Comparison of ENCODE assay signal across 8 mouse cellular contexts in the genomic region with DNA sequence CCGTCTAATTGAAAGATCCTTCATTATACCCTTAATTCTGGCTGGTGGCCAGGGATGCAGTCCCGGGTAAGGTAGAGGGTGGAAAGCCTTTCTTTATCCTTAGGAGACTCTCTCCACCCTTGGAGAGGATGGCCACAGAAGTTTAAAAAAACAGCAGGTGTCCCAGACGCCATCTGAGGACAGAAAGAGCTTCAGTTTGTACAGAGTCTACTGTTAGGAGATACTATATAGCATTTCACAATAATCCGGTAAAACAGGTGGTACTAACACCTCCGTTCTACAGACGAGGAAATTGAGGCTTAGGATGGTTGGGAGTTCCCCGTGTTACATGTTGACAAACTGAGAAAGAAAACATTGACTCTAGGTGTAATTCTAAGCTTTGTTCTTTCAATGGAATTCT. TPM values are rescaled to one million over a fixed set of nuclear protein-coding genes. Genes with fewer than 3 reads are reported as not detected.
DNase-seq lines count a peak whose midpoint lies in the region; ATAC-seq and TF ChIP-seq lines count a peak whose summit lies in the region.

No protein-coding gene starts in this region.

- TF ChIP-seq POLR2A in limb, embryonic 14.5 days (IDR thresholded peaks at IDR 0.05; ENCODE audit: borderline replicate concordance, extremely low read depth, insufficient read depth, insufficient read length): no peak

- DNase-seq in heart, embryonic 10.5 days (ENCODE audit: low spot score): no peak
- DNase-seq in heart, postnatal 14 days: no peak
- no peak for DNase-seq in G1E (ENCODE audit: low spot score)
- no peak for DNase-seq in forebrain, embryonic 11.5 days (ENCODE audit: low spot score)
- no peak for DNase-seq in limb, embryonic 14.5 days (ENCODE audit: low spot score)
- DNase-seq in c-Kit-positive CD71-positive TER-119-positive erythroid progenitor cells, embryonic 14.5 days (ENCODE audit: low spot score): no peak
- no peak for DNase-seq in embryo, embryonic 11 days

- peaks cover 12% of the 10 kb centered on the region; the same call in 1 of the 2 replicates for H3K4me1 ChIP-seq in heart, embryonic 10.5 days
- H3K4me1 ChIP-seq in G1E (ENCODE audit: insufficient read depth, low read depth, low read length): peaks cover 27% of the 10 kb centered on the region
- H3K4me1 ChIP-seq in forebrain, embryonic 11.5 days (replicated peaks; ENCODE audit: control insufficient read depth, insufficient read depth, low read length): no peaks in the 10 kb centered on the region
- peaks cover 5% of the 10 kb centered on the region for H3K4me1 ChIP-seq in limb, embryonic 14.5 days (ENCODE audit: control insufficient read depth, insufficient read depth, low read length)
- H3K4me1 ChIP-seq in stomach, embryonic 16.5 days (ENCODE audit: control insufficient read depth, insufficient read depth, low read length): peaks cover 3% of the 10 kb centered on the region; the same call in 1 of the 2 replicates

- H3K27ac ChIP-seq in heart, embryonic 10.5 days: no peak overlapping the region
- H3K27ac ChIP-seq in forebrain, embryonic 11.5 days (ENCODE audit: low read depth, low read length): no peak overlapping the region
- no peak overlapping the region for H3K27ac ChIP-seq in limb, embryonic 14.5 days (replicated peaks; ENCODE audit: low read depth, low read length)
- H3K27ac ChIP-seq in stomach, embryonic 16.5 days (ENCODE audit: low read length): no peak overlapping the region

- 27% methylated on average over 7 of the region's 7 CpGs for WGBS in heart, embryonic 10.5 days
- WGBS in forebrain, embryonic 11.5 days: 28% methylated on average over 7 of the region's 7 CpGs
- 17% methylated on average over 7 of the region's 7 CpGs for WGBS in limb, embryonic 14.5 days
- WGBS in stomach, embryonic 16.5 days: 19% methylated on average over 7 of the region's 7 CpGs

- intact Hi-C loops in heart, postnatal 14 days (cut with DNase I): loop anchor here (5.0 kb wide), 3 partner anchors 49 to 334 kb away; a partner anchor contains a TSS

- peak overlapping the region; percentile 85 for H3K4me3 ChIP-seq in heart, embryonic 10.5 days
- H3K4me3 ChIP-seq in G1E (ENCODE audit: low read depth, low read length): peak overlapping the region; percentile 93
- peak overlapping the region; percentile 17; the same call in 1 of the 2 replicates for H3K4me3 ChIP-seq in forebrain, embryonic 11.5 days (ENCODE audit: low read depth, low read length)
- H3K4me3 ChIP-seq in limb, embryonic 14.5 days (replicated peaks; ENCODE audit: low read length): peak overlapping the region; percentile 76
- H3K4me3 ChIP-seq in stomach, embryonic 16.5 days (replicated peaks; ENCODE audit: low read length): peak overlapping the region; percentile 90

- no peak for ATAC-seq in G1E (ENCODE audit: extremely low read depth, insufficient number of reproducible peaks, low FRiP score, poor library complexity, severe bottlenecking)
- ATAC-seq in forebrain, embryonic 11.5 days (replicated peaks; ENCODE audit: low FRiP score): peak; percentile 16
- 0 out of 2 replicates have a peak, but pooled peaks have one; percentile 1 for ATAC-seq in limb, embryonic 14.5 days (ENCODE audit: low FRiP score, low read depth)
- ATAC-seq in stomach, embryonic 16.5 days (ENCODE audit: insufficient read depth, low FRiP score): no peak

- H3K4me2 ChIP-seq in forebrain, embryonic 11.5 days (ENCODE audit: low read depth, low read length, severe bottlenecking): peak overlapping the region; percentile 45; the same call in 1 of the 2 replicates
- H3K4me2 ChIP-seq in limb, embryonic 14.5 days (replicated peaks; ENCODE audit: low read depth, low read length, severe bottlenecking): peak overlapping the region; percentile 67
- peak overlapping the region; percentile 56 for H3K4me2 ChIP-seq in stomach, embryonic 16.5 days (ENCODE audit: low read depth, low read length)

- H3K27me3 ChIP-seq in heart, embryonic 10.5 days (ENCODE audit: insufficient read depth, poor library complexity, severe bottlenecking): 0 out of 2 replicates have a peak, but pooled peaks cover 8% of the 10 kb centered on the region
- peaks cover 2% of the 10 kb centered on the region; the same call in 1 of the 2 replicates for H3K27me3 ChIP-seq in G1E (ENCODE audit: insufficient read depth, low read length)
- H3K27me3 ChIP-seq in forebrain, embryonic 11.5 days (ENCODE audit: control insufficient read depth, insufficient read depth, low read length): no peaks in the 10 kb centered on the region
- H3K27me3 ChIP-seq in limb, embryonic 14.5 days (ENCODE audit: control insufficient read depth, insufficient read depth, low read length): no peaks in the 10 kb centered on the region
- no peaks in the 10 kb centered on the region for H3K27me3 ChIP-seq in stomach, embryonic 16.5 days (ENCODE audit: control insufficient read depth, insufficient read depth, low read length)

- no peaks in the 10 kb centered on the region for H3K36me3 ChIP-seq in heart, embryonic 10.5 days
- no peaks in the 10 kb centered on the region for H3K36me3 ChIP-seq in G1E (replicated peaks)
- no peaks in the 10 kb centered on the region for H3K36me3 ChIP-seq in forebrain, embryonic 11.5 days (ENCODE audit: control insufficient read depth, insufficient read depth, low read length)
- no peaks in the 10 kb centered on the region for H3K36me3 ChIP-seq in limb, embryonic 14.5 days (ENCODE audit: control insufficient read depth, insufficient read depth, low read length)
- H3K36me3 ChIP-seq in stomach, embryonic 16.5 days (ENCODE audit: control insufficient read depth, insufficient read depth, low read length): no peaks in the 10 kb centered on the region

- no peak overlapping the region for H3K9ac ChIP-seq in forebrain, embryonic 11.5 days (ENCODE audit: low read length)
- H3K9ac ChIP-seq in limb, embryonic 14.5 days (ENCODE audit: low read depth, low read length, severe bottlenecking): no peak overlapping the region
- H3K9ac ChIP-seq in stomach, embryonic 16.5 days (ENCODE audit: low read length): peak overlapping the region; percentile 36

- TF ChIP-seq CTCF in G1E (IDR thresholded peaks at IDR 0.05; ENCODE audit: low read depth, low read length): no peak

- H3K9me3 ChIP-seq in heart, embryonic 10.5 days: no peaks in the 10 kb centered on the region
- H3K9me3 ChIP-seq in G1E (replicated peaks): no peaks in the 10 kb centered on the region
- no peaks in the 10 kb centered on the region for H3K9me3 ChIP-seq in forebrain, embryonic 11.5 days (ENCODE audit: control insufficient read depth, low read length)
- H3K9me3 ChIP-seq in limb, embryonic 14.5 days (ENCODE audit: control insufficient read depth, low read length): no peaks in the 10 kb centered on the region
- H3K9me3 ChIP-seq in stomach, embryonic 16.5 days (replicated peaks; ENCODE audit: control insufficient read depth, low read length): no peaks in the 10 kb centered on the region

RNA-seq across cellular contexts. Expression of a gene that starts 0.6 kb away (rescaled TPM):
- polyA plus RNA-seq in heart, embryonic 10.5 days (2016; fragmentation: Nextera tagmentation; extraction: Ambion mirVana): 8.9 and 10.3 TPM in 2 replicates
- 10 to 100 TPM; 20.9 to 22.1 TPM for total RNA-seq in heart, postnatal 14 days (2021)
- total RNA-seq in G1E (2014; fragmentation: Nextera tagmentation) (43.4 and 57.7 TPM in 2 replicates), G1E (2017) (36.2 and 40.9 TPM in 2 replicates)
- polyA plus RNA-seq in G1E (2012): 0.73 and 1.0 TPM in 2 replicates
- 12.9 and 13.2 TPM in 2 replicates for polyA plus RNA-seq in forebrain, embryonic 11.5 days (2014; fragmentation: Nextera tagmentation; extraction: Ambion mirVana)
- polyA plus RNA-seq in limb, embryonic 14.5 days (2012; rRNA removed): 8.1 and 8.6 TPM in 2 replicates
- 12.2 and 14.5 TPM in 2 replicates for polyA plus RNA-seq in limb, embryonic 14.5 days (2014; fragmentation: Nextera tagmentation; extraction: Ambion mirVana)
- polyA plus RNA-seq in stomach, embryonic 16.5 days (2015; fragmentation: Nextera tagmentation; extraction: Ambion mirVana): 15.5 and 15.6 TPM in 2 replicates

RNA-seq across cellular contexts. Expression of a gene that starts 49.1 kb away (rescaled TPM):
- polyA plus RNA-seq in heart, embryonic 10.5 days (2016; fragmentation: Nextera tagmentation; extraction: Ambion mirVana): 0.08 and 0.11 TPM in 2 replicates
- 1 to 10 TPM; 1.2 to 1.4 TPM for total RNA-seq in heart, postnatal 14 days (2021)
- 0.24 and 1.1 TPM in 2 replicates for total RNA-seq in G1E (2014; fragmentation: Nextera tagmentation)
- total RNA-seq in G1E (2017): 0.22 and 0.23 TPM in 2 replicates
- 0.04 and 0.07 TPM in 2 replicates for polyA plus RNA-seq in G1E (2012)
- 0.07 and 0.13 TPM in 2 replicates for polyA plus RNA-seq in forebrain, embryonic 11.5 days (2014; fragmentation: Nextera tagmentation; extraction: Ambion mirVana)
- polyA plus RNA-seq in limb, embryonic 14.5 days (2012; rRNA removed): 0.59 and 0.85 TPM in 2 replicates
- polyA plus RNA-seq in limb, embryonic 14.5 days (2014; fragmentation: Nextera tagmentation; extraction: Ambion mirVana): 0.18 and 0.32 TPM in 2 replicates
- 0.28 and 0.44 TPM in 2 replicates for polyA plus RNA-seq in stomach, embryonic 16.5 days (2015; fragmentation: Nextera tagmentation; extraction: Ambion mirVana)

Comparison
In these comparisons a context has a peak if more than half of its experiments do, and no peak if none do; other contexts are left out.
1. H3K4me3 ChIP-seq: peak in every context shown above with its lines; median percentile 93 in G1E; 90 in stomach, embryonic 16.5 days; 85 in heart, embryonic 10.5 days; 76 in limb, embryonic 14.5 days; 17 in forebrain, embryonic 11.5 days.
2. ATAC-seq: peak in forebrain, embryonic 11.5 days (single experiment) and limb, embryonic 14.5 days (single experiment); none in G1E (single experiment) and stomach, embryonic 16.5 days (single experiment).
3. Peak in every context shown above with its lines, with median percentiles within 50 percentile points of each other: H3K4me2 ChIP-seq.